Mouse (Mus musculus) kidney, adult 2 months (tissue): Measurements from ENCODE around the gene Tmem132c.

ENCODE experiments used
- CTCF ChIP-seq: fragments of 200-500 bp; conservative IDR thresholded peaks from 2 replicates; pipeline ENCODE4 v1.5.1; 2011; ENCODE audit warnings: low read depth, mild to moderate bottlenecking, control low read depth, low read length, moderate library complexity, mixed read lengths; ENCODE audit not compliant: insufficient read depth, insufficient read length
- POLR2A ChIP-seq: fragments of 200-500 bp; IDR thresholded peaks from one replicate; pipeline ENCODE4 v1.6.1; 2011; ENCODE audit warnings: low read depth, low read length, control low read depth

DNA sequence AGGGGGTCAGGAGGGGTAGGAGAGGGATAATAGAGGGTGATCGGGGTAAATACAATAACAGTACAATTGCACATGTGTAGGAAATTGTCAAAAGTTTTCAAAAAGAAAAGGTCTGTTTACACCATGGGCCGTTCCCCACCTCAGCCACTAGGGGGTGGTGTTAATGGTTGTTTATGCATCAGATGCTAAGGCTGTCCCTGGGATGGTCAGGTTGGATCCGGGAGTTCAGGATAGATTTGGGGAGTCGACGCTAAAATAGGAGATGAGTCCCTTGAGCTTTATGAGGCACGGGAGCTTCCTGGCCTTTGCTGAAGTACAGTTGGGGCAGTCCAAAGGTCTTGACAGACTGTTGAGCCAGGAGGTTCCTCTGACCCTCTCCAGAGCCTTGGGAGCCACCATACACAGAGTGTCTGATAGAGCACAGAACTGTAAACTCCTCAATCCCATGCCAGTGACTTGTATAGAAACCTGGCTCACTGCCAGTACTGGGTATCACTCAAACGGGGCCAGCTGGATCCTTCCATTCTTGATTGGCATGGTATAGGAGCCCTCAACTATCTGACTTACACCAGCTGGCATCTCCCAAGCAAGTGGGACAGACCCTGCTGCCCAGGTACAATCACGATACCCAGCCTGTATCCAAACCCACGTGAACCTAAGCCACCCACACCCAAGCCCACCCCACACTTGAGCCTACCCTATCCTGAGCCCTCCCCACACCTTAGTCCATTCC, 281.3 kb downstream of the Tmem132c start:
- TF ChIP-seq POLR2A (no peak), CTCF (peak; percentile 60)
